Mouse (Mus musculus) brain, embryonic 14.5 days (tissue): ENCODE results near the gene Sub1.

ENCODE experiments used
- CTCF ChIP-seq: fragments of 200-500 bp; IDR thresholded peaks from 2 replicates; pipeline ENCODE4 v1.5.1; 2012; ENCODE audit warnings: inconsistent platforms, mild to moderate bottlenecking, moderate library complexity, borderline replicate concordance; ENCODE audit not compliant: insufficient read depth, insufficient read length; ENCODE audit errors: extremely low read depth
- POLR2A ChIP-seq: fragments of 200-500 bp; IDR thresholded peaks from 2 replicates; pipeline ENCODE4 v1.6.1; 2012; ENCODE audit warnings: mild to moderate bottlenecking, inconsistent platforms, borderline replicate concordance; ENCODE audit not compliant: poor library complexity, insufficient read depth, insufficient read length, severe bottlenecking; ENCODE audit errors: extremely low read depth

DNA sequence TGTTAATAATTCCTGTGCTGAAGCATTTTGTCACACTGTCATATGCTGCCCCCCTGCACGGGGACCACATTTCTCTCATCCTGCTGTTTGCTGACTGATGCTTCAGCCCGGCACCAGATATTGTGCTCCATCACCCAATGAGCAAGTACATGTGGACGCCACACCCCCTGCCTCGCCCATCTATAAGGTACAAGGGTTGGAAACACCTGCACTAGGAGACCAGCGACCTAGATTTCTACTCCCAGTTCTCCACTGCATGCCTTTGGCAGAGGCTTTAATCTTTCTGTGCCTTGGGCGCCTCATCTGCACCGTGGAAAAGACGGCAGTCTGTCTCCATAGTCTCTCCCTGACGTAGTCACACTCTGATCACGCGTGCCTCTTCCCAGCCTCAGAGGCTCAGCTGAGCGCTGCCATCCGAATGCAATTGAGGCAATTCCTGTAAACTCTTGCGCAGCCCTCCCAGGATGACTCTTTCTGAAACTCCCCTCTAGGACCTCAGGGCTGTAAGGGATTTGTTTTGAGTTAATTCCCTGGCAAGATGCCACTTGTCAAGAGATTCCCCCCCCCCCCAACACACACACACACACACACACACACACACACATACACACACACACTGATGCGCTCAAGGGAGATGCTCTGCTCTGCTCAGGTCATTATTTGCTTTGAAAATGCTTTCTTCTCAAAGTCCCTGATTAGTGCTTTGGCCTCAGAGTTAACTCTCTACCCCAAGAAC is 43.1 kb upstream of the Sub1 start:
- TF ChIP-seq CTCF: no peak
- no peak for TF ChIP-seq POLR2A
